Mouse (Mus musculus) kidney, postnatal 10 days (tissue): ENCODE results near the gene Klra2.
"Not testable (repeated sequence)": the region's sequence is repeated elsewhere in the genome, so short reads cannot be mapped to it uniquely, and the experiment has no call there.

ENCODE experiments used
- DNase-seq: peaks from one replicate; pipeline ENCODE4 v3.0.0; 2021; ENCODE audit warnings: mixed read lengths

Klra2 gene

DNA sequence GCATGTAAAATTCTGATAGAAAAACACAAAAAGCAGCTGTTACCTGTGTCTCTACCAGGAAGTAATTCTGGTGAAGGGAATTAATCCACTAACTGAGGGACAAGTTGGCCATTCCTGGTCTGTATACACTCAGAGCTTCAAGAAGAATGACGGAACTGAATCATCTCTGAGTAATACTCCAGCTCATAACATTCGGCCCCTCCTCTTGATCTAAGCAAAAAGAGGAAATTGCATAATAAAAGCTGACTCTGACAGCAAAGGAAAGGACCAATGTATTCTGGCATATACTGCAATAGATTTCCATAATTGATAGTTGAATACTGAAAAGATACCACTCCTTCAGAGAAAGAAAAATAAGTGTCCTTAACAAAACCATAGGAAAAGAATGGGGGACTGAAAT, at the start of gene Klra2:
Klra2 (minus strand) TSS at position 157 of the 400 bp plus-strand sequence.
- DNase-seq, result no peak

DNA sequence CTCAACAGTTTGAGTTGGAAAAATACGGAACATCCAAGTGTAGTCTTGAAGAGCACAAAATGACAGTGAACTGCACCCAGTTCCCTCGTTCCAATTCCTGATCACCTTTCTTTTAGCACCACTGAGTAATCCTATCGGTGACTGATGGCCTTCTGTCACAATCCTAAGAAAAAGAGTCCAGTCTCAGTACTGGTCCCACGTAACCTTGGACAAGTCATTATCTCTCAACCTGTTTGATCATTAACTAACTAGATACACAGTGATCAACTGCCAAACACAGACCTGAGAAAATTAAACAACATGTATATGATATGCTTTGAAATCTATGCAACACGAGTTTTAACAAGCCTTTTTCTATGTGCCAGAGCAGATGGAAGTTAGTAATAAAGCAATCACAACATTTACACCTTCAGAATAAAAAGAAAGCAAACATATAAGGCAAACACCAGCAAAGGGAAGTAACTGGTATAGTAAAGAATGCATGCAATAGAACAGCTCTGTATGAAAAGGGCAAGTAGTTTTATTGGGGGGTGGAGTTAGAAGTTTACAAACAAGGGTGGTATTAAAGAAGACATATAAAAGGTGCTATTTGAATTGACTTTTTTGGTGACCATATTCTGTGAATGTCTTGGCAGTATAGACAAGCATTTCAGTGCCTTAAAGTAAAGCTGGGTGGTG, 47.4 kb upstream of the Klra2 start:
- DNase-seq, result no peak

- no peak for DNase-seq
Measured at GRCm38 (mm10) chr6:131293916-131294315, 46.8 kb upstream of the Klra2 start.

DNA sequence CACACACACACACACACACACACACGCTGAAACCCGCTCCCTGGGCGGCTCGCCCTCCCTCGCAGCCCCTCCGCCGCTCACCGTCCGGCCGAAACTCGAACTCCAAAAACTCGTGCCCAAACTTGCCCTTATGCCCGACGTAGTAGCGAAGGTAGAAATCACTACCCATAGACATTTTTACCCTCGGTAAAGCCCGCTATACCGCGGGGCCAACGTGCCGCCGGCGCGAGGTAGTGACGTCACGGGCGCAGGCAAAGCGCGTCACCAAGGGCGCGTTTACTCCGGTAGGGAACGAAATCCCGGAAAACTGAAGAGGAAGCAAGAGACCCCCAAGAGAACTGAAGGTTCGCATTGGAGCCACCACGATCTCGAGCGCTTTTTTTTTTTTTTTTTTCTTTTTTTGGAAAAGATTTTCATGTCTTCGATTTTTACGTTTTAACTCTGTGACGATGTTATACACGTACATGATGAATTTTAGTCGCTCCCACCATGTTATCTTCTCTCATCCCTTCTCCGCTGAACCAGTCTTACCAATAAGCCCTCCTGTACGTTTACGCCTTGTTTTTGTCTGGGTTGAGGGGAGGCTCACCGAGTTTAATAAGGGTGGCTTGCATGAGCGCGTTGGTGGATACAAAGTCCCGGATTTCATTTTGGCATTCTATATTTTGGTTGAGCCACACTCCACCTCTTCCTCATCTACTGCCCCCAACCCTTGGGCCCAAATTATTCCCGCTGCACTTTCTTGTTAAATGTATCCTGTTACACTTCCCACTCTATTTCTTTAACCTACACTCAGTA, 46.0 kb upstream of the Klra2 start, which contains the start of gene Magohb:
Magohb (minus strand) TSS at position 254 of the 798 bp plus-strand sequence.
- DNase-seq, result peak; percentile 93

- DNase-seq, result peak; percentile 5
Measured at GRCm38 (mm10) chr6:131292276-131292990, 45.3 kb upstream of the Klra2 start.

DNA sequence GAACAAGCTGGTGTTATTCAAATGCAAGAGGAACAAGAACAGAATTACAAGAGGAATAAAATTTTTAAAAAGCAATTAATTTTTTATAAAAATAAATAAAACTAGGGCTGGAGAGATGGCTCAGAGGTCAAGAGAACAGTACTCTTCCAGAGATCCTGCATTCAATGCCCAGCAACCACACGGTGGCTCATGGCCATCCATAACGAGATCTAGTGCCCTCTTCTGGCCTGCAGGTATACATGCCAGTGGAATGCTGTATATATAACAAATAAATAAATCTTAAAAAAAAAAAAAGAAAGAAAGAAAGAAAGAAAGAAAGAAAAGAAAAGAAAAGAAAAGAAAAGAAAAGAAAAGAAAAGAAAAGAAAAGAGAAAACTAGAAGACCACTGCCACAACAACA, 43.3 kb upstream of the Klra2 start:
- DNase-seq, result peak; percentile 46

- DNase-seq, result not testable (repeated sequence)
Measured at GRCm38 (mm10) chr6:131278160-131278559, 31.0 kb upstream of the Klra2 start.

DNA sequence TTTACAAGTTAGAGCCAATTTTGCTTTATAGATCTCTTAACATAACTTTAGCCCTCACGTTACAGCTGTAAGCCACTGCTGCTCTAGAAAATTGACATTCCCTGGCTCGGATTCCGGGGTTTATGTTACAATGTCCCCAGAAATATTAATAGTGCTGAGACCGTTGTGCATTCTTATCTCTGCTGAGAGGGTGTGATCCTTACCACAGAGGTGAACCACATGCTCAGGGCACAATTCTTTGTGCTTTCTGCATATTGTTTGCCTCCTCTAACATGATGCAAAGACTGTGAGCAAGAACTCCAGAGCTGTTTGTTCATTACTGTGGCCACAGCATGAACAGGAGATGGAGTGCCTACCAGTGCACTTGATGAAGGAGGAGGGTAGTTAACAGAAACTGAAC, 29.5 kb upstream of the Klra2 start:
- DNase-seq, result no peak

DNA sequence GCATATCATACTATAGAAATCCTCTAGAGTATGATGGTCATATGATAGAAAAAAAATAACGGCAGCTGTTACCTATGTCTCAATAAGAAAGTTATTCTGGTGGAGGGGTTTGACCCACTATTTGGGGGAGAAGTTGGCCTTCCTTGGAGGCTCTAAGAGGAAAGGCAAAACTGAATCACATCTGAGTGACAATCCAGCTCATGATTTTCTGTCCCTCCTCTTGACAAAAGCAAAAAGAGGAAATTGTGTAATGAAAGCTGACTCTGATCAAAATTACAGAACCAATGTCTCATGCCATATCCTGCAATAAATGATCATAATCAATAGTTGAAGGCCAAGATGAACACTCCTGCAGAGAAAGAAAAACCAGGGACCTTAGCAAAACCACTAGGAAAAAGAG, 25.1 kb upstream of the Klra2 start:
- DNase-seq, result no peak

- no peak for DNase-seq
Measured at GRCm38 (mm10) chr6:131270312-131270711, 23.1 kb upstream of the Klra2 start.

GRCm38 (mm10) chr6:131269599-131269998, 22.4 kb upstream of the Klra2 start:
- DNase-seq, result no peak

DNA sequence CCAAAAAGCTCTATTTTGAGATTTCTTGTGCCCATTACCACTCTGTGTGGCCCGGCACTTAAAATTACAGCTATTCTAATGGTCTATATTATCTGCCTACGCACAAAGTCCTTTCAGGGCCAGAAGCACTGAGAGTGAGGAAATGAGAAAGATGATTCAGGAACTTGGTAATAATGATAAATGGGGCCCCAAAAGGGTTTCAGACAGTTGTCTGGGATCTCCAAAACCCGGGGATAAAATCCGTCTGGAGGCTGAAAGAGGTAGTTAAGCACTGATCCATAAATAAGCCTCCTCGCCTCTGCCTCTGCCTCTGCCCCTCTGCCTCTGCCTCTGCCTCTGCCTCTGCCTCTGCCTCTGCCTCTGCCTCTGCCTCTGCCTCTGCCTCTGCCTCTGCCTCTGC, 17.0 kb upstream of the Klra2 start:
- DNase-seq, result no peak

DNA sequence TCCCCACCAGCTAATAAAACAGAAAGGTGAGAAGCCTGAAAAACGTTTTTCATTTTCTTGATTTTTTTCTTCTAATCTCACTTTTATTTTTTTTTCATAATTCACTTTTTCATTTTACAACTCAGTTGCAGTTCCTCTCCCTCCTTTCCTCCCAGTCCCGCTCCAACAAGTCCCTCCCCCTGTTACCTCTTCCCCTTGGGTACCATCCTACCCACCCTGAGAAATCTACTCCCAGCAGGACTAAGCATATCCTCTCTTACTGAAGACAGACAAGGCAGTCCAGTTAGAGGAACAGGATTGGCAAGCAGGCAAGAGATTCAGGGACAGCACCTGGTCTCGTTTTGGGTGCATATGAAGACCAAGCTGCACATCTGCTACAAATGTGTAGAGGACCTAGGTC, 15.6 kb upstream of the Klra2 start:
- no peak for DNase-seq

DNA sequence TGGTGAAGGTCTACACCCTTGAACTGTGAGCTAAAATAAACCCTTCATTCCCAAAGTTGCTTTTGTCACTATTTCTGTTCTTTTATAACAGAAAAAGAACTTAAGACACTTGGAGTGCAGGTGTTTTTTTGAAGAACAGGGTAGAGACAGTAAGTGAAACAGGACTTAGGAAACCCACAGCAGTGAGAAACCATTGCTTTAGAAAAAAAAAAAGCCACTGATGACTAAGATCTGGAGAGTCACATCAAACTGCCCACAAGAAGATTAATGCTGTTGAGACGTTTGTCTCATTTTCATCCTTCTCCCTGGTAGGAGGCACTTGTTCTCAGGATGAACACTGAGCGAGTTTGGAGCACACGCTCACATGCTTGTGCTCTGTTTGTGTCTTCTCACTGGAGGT, 14.8 kb upstream of the Klra2 start:
- no peak for DNase-seq

GRCm38 (mm10) chr6:131245081-131245480, 2.1 kb downstream of the Klra2 start:
- DNase-seq, result no peak
